Mouse (Mus musculus) heart, adult 2 months (tissue): Measurements from ENCODE around the gene Tnfsfm13. TPM values are rescaled to one million over a fixed set of nuclear protein-coding genes. Genes with fewer than 3 reads are reported as not detected.

ENCODE experiments used
- DNase-seq, 2 experiments: peaks; one replicate each; pipeline ENCODE4 v3.0.0; 2021
- H3K27ac ChIP-seq: fragments of 200-600 bp; 2 replicates; pipeline ENCODE4 v1.8.1; 2022
- H3K27me3 ChIP-seq: fragments of 200-500 bp; 2 replicates; pipeline ENCODE4 v1.6.1; 2012; ENCODE audit warnings: mild to moderate bottlenecking, low read length, inconsistent platforms, mixed read lengths; ENCODE audit not compliant: control insufficient read depth, insufficient read depth
- H3K36me3 ChIP-seq: fragments of 200-500 bp; 2 replicates; pipeline ENCODE4 v1.6.1; 2012; ENCODE audit warnings: low read length, inconsistent platforms; ENCODE audit not compliant: control insufficient read depth, insufficient read depth
- H3K4me1 ChIP-seq: fragments of 200-500 bp; 2 replicates; pipeline ENCODE4 v1.6.1; 2011; ENCODE audit warnings: low read length; ENCODE audit not compliant: control insufficient read depth, insufficient read depth
- H3K4me3 ChIP-seq: fragments of 200-600 bp; 2 replicates; pipeline ENCODE4 v1.8.1; 2022
- H3K79me2 ChIP-seq: fragments of 200-500 bp; replicated peaks from 2 replicates; pipeline ENCODE4 v1.6.1; 2012; ENCODE audit warnings: mild to moderate bottlenecking, inconsistent platforms, low read length, moderate library complexity, mixed read lengths; ENCODE audit not compliant: control insufficient read depth, insufficient read depth
- H3K9ac ChIP-seq: fragments of 200-500 bp; 2 replicates; pipeline ENCODE4 v1.6.1; 2012; ENCODE audit warnings: low read depth, mild to moderate bottlenecking, control low read depth, inconsistent platforms, low read length, mixed read lengths
- CTCF ChIP-seq: fragments of 200-600 bp; IDR thresholded peaks from 2 replicates; pipeline ENCODE4 v1.8.1; 2022; ENCODE audit warnings: antibody characterized with exemption, mild to moderate bottlenecking, moderate library complexity
- EP300 ChIP-seq: fragments of 200-500 bp; IDR thresholded peaks from 2 replicates; pipeline ENCODE4 v1.6.1; 2011; ENCODE audit warnings: low read depth, low read length, control low read depth; ENCODE audit not compliant: insufficient read depth
- POLR2A ChIP-seq: fragments of 200-500 bp; IDR thresholded peaks from 2 replicates; pipeline ENCODE4 v1.6.1; 2011; ENCODE audit warnings: mild to moderate bottlenecking, low read depth, low read length, control low read depth; ENCODE audit not compliant: insufficient read depth
- whole genome bisulfite sequencing: fragments of 180-500 bp; shearing (Covaris S2); methylation state at CpG from one replicate; pipeline ENCODE4 v1.1.7; 2018; 5-methylcytosine and 5-hydroxymethylcytosine counted together
- intact Hi-C: fragments of 180-260 bp; cut with DNase I; formaldehyde crosslinking; loops from one replicate; pipeline ENCODE4 v1.15.1; 2025
- polyA plus RNA-seq: library from polyadenylated mRNA; depleted of rRNA; stranded (reverse); fragments of >200 nt; gene quantifications from 2 replicates; pipeline ENCODE4 v1.2.3, GENCODE M21; 2012
- total RNA-seq, 2 experiments: library from RNA; stranded (reverse); gene quantifications; 2 replicates each; pipeline ENCODE4 v1.2.3; 2021

The Tnfsfm13 gene
- total and polyA plus RNA-seq, 3 experiments: 2.8 to 3.7 (median 3.2) TPM

DNA sequence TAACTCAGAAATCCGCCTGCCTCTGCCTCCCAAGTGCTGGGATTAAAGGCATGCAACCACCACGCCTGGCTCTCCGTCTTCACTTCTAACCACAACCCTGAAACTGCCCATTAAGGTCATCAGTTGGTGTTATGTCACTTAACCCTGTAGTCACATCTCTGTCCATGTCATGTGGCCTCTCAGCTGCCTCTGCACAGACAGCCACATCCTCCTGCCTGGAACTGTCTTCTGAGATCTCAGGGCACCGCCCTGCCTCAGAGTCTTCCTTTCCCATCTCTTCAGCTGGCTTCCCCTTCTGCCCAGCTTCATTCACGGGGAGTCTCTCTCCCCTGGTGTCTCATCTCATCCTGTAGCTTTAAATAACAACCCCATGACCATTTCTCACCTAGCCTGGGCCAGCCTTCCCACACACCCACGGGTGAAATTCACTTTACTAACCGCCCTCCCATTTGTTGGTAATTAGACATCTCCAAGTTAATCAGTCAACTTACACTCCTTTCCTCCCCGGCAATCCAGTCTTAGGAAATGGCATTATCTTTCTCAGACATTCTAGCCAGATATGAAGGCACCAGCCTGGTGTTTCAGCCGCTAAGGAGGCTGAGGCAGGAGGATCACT is 3.6 kb downstream of the Tnfsfm13 start:
- Histone ChIP-seq H3K4me1 (peaks cover 9% of the 10 kb centered on the region), H3K27me3 (no peaks in the 10 kb centered on the region), H3K27ac (no peak overlapping the region), H3K36me3 (no peaks in the 10 kb centered on the region), H3K4me3 (no peak overlapping the region), H3K79me2 (no peaks in the 10 kb centered on the region), H3K9ac (no peak overlapping the region)
- 71% methylated on average over 9 of the region's 9 CpGs for WGBS
- TF ChIP-seq CTCF (no peak), EP300 (no peak), POLR2A (0 out of 2 replicates have a peak, but pooled peaks have one; percentile 16)
- peak in 1 of 2 experiments; percentile 52 for DNase-seq
- intact Hi-C loops: no loop called here

DNA sequence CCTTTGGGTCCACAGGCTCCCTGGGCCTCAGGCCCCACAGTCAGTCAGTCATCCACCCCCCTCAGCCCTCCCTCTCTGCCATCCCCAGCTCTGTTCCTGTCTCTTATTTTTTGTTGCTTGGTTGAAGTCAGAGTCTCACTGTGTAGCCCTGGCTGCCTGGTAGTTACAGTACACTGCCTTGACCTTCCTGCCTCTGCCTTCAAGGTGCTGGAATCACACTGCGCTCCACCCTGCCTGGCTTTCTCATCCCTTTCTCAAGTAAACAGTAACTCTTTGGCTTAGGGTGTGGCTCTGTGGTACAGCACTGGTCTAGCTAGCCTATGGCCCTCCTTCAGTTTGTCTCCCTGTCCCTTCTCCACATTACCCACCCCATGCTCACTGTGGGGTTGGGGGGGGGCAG is 6.0 kb downstream of the Tnfsfm13 start:
- Histone ChIP-seq H3K9ac (no peak overlapping the region), H3K27me3 (no peaks in the 10 kb centered on the region), H3K27ac (no peak overlapping the region; the same call in 1 of the 2 replicates), H3K4me3 (no peak overlapping the region), H3K4me1 (peaks cover 20% of the 10 kb centered on the region), H3K36me3 (no peaks in the 10 kb centered on the region), H3K79me2 (no peaks in the 10 kb centered on the region)
- intact Hi-C loops: no loop called here
- DNase-seq: no peak
- no peak for TF ChIP-seq CTCF
- 0 out of 2 replicates have a peak, but pooled peaks have one; percentile 5 for TF ChIP-seq POLR2A
- no peak for TF ChIP-seq EP300
- 96% methylated on average over 1 of the region's 1 CpGs for WGBS

GRCm38 (mm10) chr11:69687061-69687460 is 8.8 kb downstream of the Tnfsfm13 start:
- no peak overlapping the region for H3K9ac ChIP-seq
- TF ChIP-seq POLR2A (no peak), CTCF (no peak), EP300 (no peak)
- H3K79me2 ChIP-seq: no peaks in the 10 kb centered on the region
- intact Hi-C loops: no loop called here
- H3K4me1 ChIP-seq: peaks cover 18% of the 10 kb centered on the region
- WGBS: 62% methylated on average over 5 of the region's 5 CpGs
- H3K27ac ChIP-seq: peak overlapping the region; percentile 98
- H3K27me3 ChIP-seq: no peaks in the 10 kb centered on the region
- no peak for DNase-seq
- no peaks in the 10 kb centered on the region for H3K36me3 ChIP-seq
- no peak overlapping the region for H3K4me3 ChIP-seq

DNA sequence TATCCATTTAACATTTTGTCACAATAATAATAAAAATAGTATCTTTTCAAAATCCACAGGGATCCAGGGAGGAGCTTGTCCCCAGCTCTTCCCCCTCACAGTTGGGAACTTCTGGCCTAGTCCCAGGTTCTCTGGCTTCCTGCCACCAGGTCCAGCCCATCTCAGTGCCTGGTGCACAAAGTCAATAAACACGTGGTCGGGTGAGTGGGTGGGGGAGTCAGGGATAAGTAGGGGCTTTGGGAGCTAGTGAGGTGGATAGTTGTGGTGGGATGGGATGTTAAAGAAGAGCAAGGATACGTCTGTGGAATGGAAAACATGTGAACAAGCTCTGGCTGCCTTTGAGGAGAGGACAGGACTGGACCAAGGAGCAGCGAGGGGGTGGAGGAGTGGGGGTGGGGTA is 9.5 kb downstream of the Tnfsfm13 start:
- intact Hi-C loops: loop anchor here (1.0 kb wide), 1 partner anchor 72 kb away; the partner anchor contains the start of gene Polr2a
- H3K36me3 ChIP-seq: no peaks in the 10 kb centered on the region
- H3K9ac ChIP-seq: no peak overlapping the region
- no peaks in the 10 kb centered on the region for H3K27me3 ChIP-seq
- H3K4me3 ChIP-seq: peak overlapping the region; percentile 54
- WGBS: 16% methylated on average over 4 of the region's 4 CpGs
- TF ChIP-seq EP300: no peak
- no peak for TF ChIP-seq CTCF
- TF ChIP-seq POLR2A: no peak; the same call in 1 of the 2 replicates
- peak overlapping the region; percentile 98 for H3K27ac ChIP-seq
- H3K79me2 ChIP-seq: no peaks in the 10 kb centered on the region
- H3K4me1 ChIP-seq: peaks cover 18% of the 10 kb centered on the region
- peak; percentile 86 to 88 for DNase-seq

GRCm38 (mm10) chr11:69685526-69686148 is 10.3 kb downstream of the Tnfsfm13 start, which contains the start of gene Tnfsf13:
TSS of gene Tnfsf13 (minus strand) at chr11:69685784.
- no peaks in the 10 kb centered on the region for H3K36me3 ChIP-seq
- 5% methylated on average over 10 of the region's 10 CpGs for WGBS
- peak within 1 kb of the TSS; percentile 54 for H3K4me3 ChIP-seq
- intact Hi-C loops: loop anchor here (1.0 kb wide), 1 partner anchor 73 kb away; the partner anchor contains the start of gene Polr2a
- no peaks in the 10 kb centered on the region for H3K27me3 ChIP-seq
- peak; percentile 83 to 92 for DNase-seq
- H3K4me1 ChIP-seq: peaks cover 18% of the 10 kb centered on the region
- no peaks in the 10 kb centered on the region for H3K79me2 ChIP-seq
- peak within 1 kb of the TSS; percentile 98 for H3K27ac ChIP-seq
- peak; percentile 99 for TF ChIP-seq POLR2A
- peak; percentile 93 for TF ChIP-seq EP300
- TF ChIP-seq CTCF: no peak
- H3K9ac ChIP-seq: peak within 1 kb of the TSS; percentile 79

DNA sequence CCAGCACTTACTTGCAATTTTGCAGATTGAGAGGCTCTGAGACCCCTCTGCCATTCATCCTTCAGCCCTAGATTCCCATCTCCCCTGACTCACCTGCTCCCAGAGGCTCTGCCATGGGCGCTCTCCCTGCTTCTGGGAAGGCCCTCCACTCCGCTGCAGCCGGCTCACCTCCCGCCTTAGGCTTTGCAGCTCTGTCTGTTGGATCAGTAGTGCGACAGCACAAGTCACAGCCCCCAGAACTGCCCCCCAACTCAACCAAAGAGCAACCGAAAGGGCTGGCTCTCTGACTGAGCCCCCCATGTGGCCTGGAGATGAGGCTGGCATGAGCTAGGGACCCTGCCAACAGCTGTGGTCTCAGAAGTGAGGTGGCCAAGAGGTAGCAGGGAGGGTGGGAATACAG is 11.0 kb downstream of the Tnfsfm13 start:
- WGBS: 92% methylated on average over 6 of the region's 6 CpGs
- intact Hi-C loops: loop anchor here (5.0 kb wide), 1 partner anchor 103 kb away; the partner anchor contains the start of genes Trp53 and Wrap53
- DNase-seq: peak in 1 of 2 experiments; percentile 50
- Histone ChIP-seq H3K4me3 (no peak overlapping the region), H3K27me3 (no peaks in the 10 kb centered on the region), H3K79me2 (no peaks in the 10 kb centered on the region), H3K36me3 (no peaks in the 10 kb centered on the region), H3K27ac (peak overlapping the region; percentile 98), H3K9ac (peak overlapping the region; percentile 10), H3K4me1 (peaks cover 17% of the 10 kb centered on the region)
- TF ChIP-seq POLR2A (no peak), EP300 (no peak), CTCF (no peak)
